ENCODE assay signal across 7 mouse cellular contexts in genomic region chr14:25377900-25378716, GRCm38 (mm10).
A peak's percentile ranks its signal among the peaks of the same experiment; 100 is the strongest.
DNase-seq lines count a peak whose midpoint lies in the region; ATAC-seq and TF ChIP-seq lines count a peak whose summit lies in the region.

No protein-coding gene starts in this region.

- H3K4me2 ChIP-seq in embryonic facial prominence, embryonic 14.5 days (ENCODE audit: low read depth, low read length) = peak overlapping the region; percentile 86
- peak overlapping the region; percentile 78 for H3K4me2 ChIP-seq in heart, embryonic 11.5 days
- peak overlapping the region; percentile 71 for H3K4me2 ChIP-seq in kidney, embryonic 15.5 days
- H3K4me2 ChIP-seq in limb, embryonic 15.5 days = peak overlapping the region; percentile 60
- H3K4me2 ChIP-seq in midbrain, postnatal 0 days (ENCODE audit: low read depth, low read length, poor library complexity, severe bottlenecking) = peak overlapping the region; percentile 52

- under 1% methylated on average over 36 of the region's 54 CpGs for WGBS in embryonic facial prominence, embryonic 14.5 days
- WGBS in heart, embryonic 11.5 days (ENCODE audit: insufficient replicate concordance) = under 1% methylated on average over 54 of the region's 54 CpGs
- under 1% methylated on average over 50 of the region's 54 CpGs for WGBS in kidney, embryonic 15.5 days
- under 1% methylated on average over 53 of the region's 54 CpGs for WGBS in limb, embryonic 15.5 days
- under 1% methylated on average over 50 of the region's 54 CpGs for WGBS in midbrain, postnatal 0 days

- peak overlapping the region; percentile 100 for H3K27ac ChIP-seq in embryonic facial prominence, embryonic 14.5 days (replicated peaks; ENCODE audit: low read depth, low read length)
- H3K27ac ChIP-seq in heart, embryonic 11.5 days (ENCODE audit: low read depth, low read length) = peak overlapping the region; percentile 100
- peak overlapping the region; percentile 99 for H3K27ac ChIP-seq in kidney, embryonic 15.5 days
- peak overlapping the region; percentile 98 for H3K27ac ChIP-seq in limb, embryonic 15.5 days
- H3K27ac ChIP-seq in midbrain, postnatal 0 days (ENCODE audit: low read depth, low read length) = peak overlapping the region; percentile 96

- peak overlapping the region; percentile 51 for H3K4me3 ChIP-seq in embryonic facial prominence, embryonic 14.5 days (ENCODE audit: low read depth, low read length)
- H3K4me3 ChIP-seq in heart, embryonic 11.5 days (ENCODE audit: low read depth, low read length) = peak overlapping the region; percentile 49
- H3K4me3 ChIP-seq in kidney, embryonic 15.5 days (replicated peaks) = peak overlapping the region; percentile 45
- H3K4me3 ChIP-seq in limb, embryonic 15.5 days = peak overlapping the region; percentile 46
- H3K4me3 ChIP-seq in midbrain, postnatal 0 days (ENCODE audit: low read depth, low read length) = peak overlapping the region; percentile 30

- TF ChIP-seq CTCF in midbrain, postnatal 0 days (IDR thresholded peaks at IDR 0.05) = peak; percentile 34

- ATAC-seq in embryonic facial prominence, embryonic 14.5 days (ENCODE audit: low read depth) = peak; percentile 94
- ATAC-seq in heart, embryonic 11.5 days (replicated peaks; ENCODE audit: insufficient number of reproducible peaks, low FRiP score, low TSS enrichment) = peak; percentile 77
- peak; percentile 93 for ATAC-seq in kidney, embryonic 15.5 days (replicated peaks; ENCODE audit: low FRiP score)
- peak; percentile 82 for ATAC-seq in limb, embryonic 15.5 days (ENCODE audit: insufficient number of reproducible peaks, low FRiP score, low TSS enrichment, low read depth)
- ATAC-seq in midbrain, postnatal 0 days (ENCODE audit: low FRiP score) = peak; percentile 93

- peak overlapping the region; percentile 80 for H3K9ac ChIP-seq in embryonic facial prominence, embryonic 14.5 days (ENCODE audit: low read depth, low read length)
- peak overlapping the region; percentile 85 for H3K9ac ChIP-seq in heart, embryonic 11.5 days (ENCODE audit: low read depth, low read length)
- peak overlapping the region; percentile 72 for H3K9ac ChIP-seq in kidney, embryonic 15.5 days
- H3K9ac ChIP-seq in limb, embryonic 15.5 days = peak overlapping the region; percentile 70
- peak overlapping the region; percentile 61 for H3K9ac ChIP-seq in midbrain, postnatal 0 days (replicated peaks; ENCODE audit: low read length, poor library complexity, severe bottlenecking)

- peak; percentile 82 for DNase-seq in adrenal gland, postnatal 25 days
- DNase-seq in embryonic facial prominence, embryonic 14.5 days (ENCODE audit: low spot score) = peak; percentile 97
- DNase-seq in midbrain, postnatal 0 days (ENCODE audit: low spot score) = peak; percentile 96
- peak; percentile 53 to 62 for DNase-seq in spleen, postnatal 14 days (ENCODE audit: low spot score in 2 of 2)

- peaks cover 22% of the 10 kb centered on the region for H3K4me1 ChIP-seq in embryonic facial prominence, embryonic 14.5 days (ENCODE audit: control insufficient read depth, insufficient read depth, low read length)
- peaks cover 43% of the 10 kb centered on the region for H3K4me1 ChIP-seq in heart, embryonic 11.5 days (ENCODE audit: control insufficient read depth, insufficient read depth, low read length)
- peaks cover 65% of the 10 kb centered on the region for H3K4me1 ChIP-seq in kidney, embryonic 15.5 days
- H3K4me1 ChIP-seq in limb, embryonic 15.5 days = peaks cover 40% of the 10 kb centered on the region
- H3K4me1 ChIP-seq in midbrain, postnatal 0 days (ENCODE audit: insufficient read depth, low read length) = peaks cover 11% of the 10 kb centered on the region

- no peaks in the 10 kb centered on the region for H3K9me3 ChIP-seq in embryonic facial prominence, embryonic 14.5 days (ENCODE audit: control insufficient read depth, low read length)
- no peaks in the 10 kb centered on the region for H3K9me3 ChIP-seq in heart, embryonic 11.5 days (replicated peaks; ENCODE audit: control insufficient read depth, low read length)
- H3K9me3 ChIP-seq in kidney, embryonic 15.5 days (replicated peaks) = no peaks in the 10 kb centered on the region
- no peaks in the 10 kb centered on the region for H3K9me3 ChIP-seq in limb, embryonic 15.5 days
- H3K9me3 ChIP-seq in midbrain, postnatal 0 days (ENCODE audit: low read length) = no peaks in the 10 kb centered on the region

- no peaks in the 10 kb centered on the region for H3K27me3 ChIP-seq in embryonic facial prominence, embryonic 14.5 days (replicated peaks; ENCODE audit: control insufficient read depth, insufficient read depth, low read length)
- no peaks in the 10 kb centered on the region for H3K27me3 ChIP-seq in heart, embryonic 11.5 days (ENCODE audit: control insufficient read depth, insufficient read depth, low read length)
- no peaks in the 10 kb centered on the region for H3K27me3 ChIP-seq in kidney, embryonic 15.5 days
- no peaks in the 10 kb centered on the region for H3K27me3 ChIP-seq in limb, embryonic 15.5 days
- no peaks in the 10 kb centered on the region for H3K27me3 ChIP-seq in midbrain, postnatal 0 days (ENCODE audit: insufficient read depth, low read length)

- H3K36me3 ChIP-seq in embryonic facial prominence, embryonic 14.5 days (ENCODE audit: control insufficient read depth, insufficient read depth, low read length) = no peaks in the 10 kb centered on the region
- no peaks in the 10 kb centered on the region for H3K36me3 ChIP-seq in heart, embryonic 11.5 days (ENCODE audit: control insufficient read depth, insufficient read depth, low read length)
- H3K36me3 ChIP-seq in kidney, embryonic 15.5 days = no peaks in the 10 kb centered on the region
- no peaks in the 10 kb centered on the region for H3K36me3 ChIP-seq in limb, embryonic 15.5 days
- H3K36me3 ChIP-seq in midbrain, postnatal 0 days (ENCODE audit: insufficient read depth, low read length) = no peaks in the 10 kb centered on the region

Comparison
In these comparisons a context has a peak if more than half of its experiments do, and no peak if none do; other contexts are left out.
1. Peak in every context shown above with its lines: DNase-seq, ATAC-seq, H3K4me3 ChIP-seq and H3K27ac ChIP-seq.